Mouse (Mus musculus) liver, embryonic 11.5 days (tissue): ENCODE results near the gene Atg5. TPM values are rescaled to one million over a fixed set of nuclear protein-coding genes. Genes with fewer than 3 reads are reported as not detected.
A peak's percentile ranks its signal among the peaks of the same experiment; 100 is the strongest.

Experiments used
- ATAC-seq: fragments of 200-750 bp; cut with Nextera tagmentation; replicated peaks from 2 replicates; pipeline ENCODE4 v1.8.0; 2017; ENCODE audit warnings: moderate number of reproducible peaks, mild to moderate bottlenecking, moderate TSS enrichment, moderate library complexity; ENCODE audit not compliant: low FRiP score
- DNase-seq: peaks from one replicate; pipeline ENCODE4 v3.0.0-alpha.2; 2017; ENCODE audit warnings: low spot score
- H3K27ac ChIP-seq: fragments of 300-500 bp; sonication (generic); 2 replicates; pipeline ENCODE4 v1.5.1; 2014; ENCODE audit warnings: mild to moderate bottlenecking, low read depth, low read length, control low read depth
- H3K27me3 ChIP-seq: fragments of 300-500 bp; sonication (generic); replicated peaks from 2 replicates; pipeline ENCODE4 v1.6.1; 2014; ENCODE audit warnings: low read length, mixed read lengths; ENCODE audit not compliant: control insufficient read depth, insufficient read depth
- H3K36me3 ChIP-seq: fragments of 300-500 bp; sonication (generic); 2 replicates; pipeline ENCODE4 v1.6.1; 2014; ENCODE audit warnings: mild to moderate bottlenecking, low read length, moderate library complexity, mixed read lengths; ENCODE audit not compliant: control insufficient read depth, insufficient read depth
- H3K4me1 ChIP-seq: fragments of 300-500 bp; sonication (generic); replicated peaks from 2 replicates; pipeline ENCODE4 v1.6.1; 2014; ENCODE audit warnings: low read length, mixed read lengths; ENCODE audit not compliant: control insufficient read depth, insufficient read depth
- H3K4me2 ChIP-seq: fragments of 300-500 bp; sonication (generic); 2 replicates; pipeline ENCODE4 v1.6.1; 2014; ENCODE audit warnings: mild to moderate bottlenecking, control low read depth, moderate library complexity
- H3K4me3 ChIP-seq: fragments of 300-500 bp; sonication (generic); 2 replicates; pipeline ENCODE4 v1.5.1; 2014; ENCODE audit warnings: low read depth, low read length, control low read depth
- H3K9ac ChIP-seq: fragments of 300-500 bp; sonication (generic); 2 replicates; pipeline ENCODE4 v1.6.1; 2014; ENCODE audit warnings: low read depth, low read length, control low read depth
- H3K9me3 ChIP-seq: fragments of 300-500 bp; sonication (generic); 2 replicates; pipeline ENCODE4 v1.6.1; 2016; ENCODE audit warnings: low read length, inconsistent platforms, mixed read lengths; ENCODE audit not compliant: control insufficient read depth
- WGBS: fragments of 180-500 bp; shearing (Covaris S2); extraction: QIAGEN DNeasy Blood & Tissue Kit; methylation state at CpG from one replicate; pipeline ENCODE4 v1.1.7; 2014; 5-methylcytosine and 5-hydroxymethylcytosine counted together
- polyA plus RNA-seq: library from polyadenylated mRNA; unstranded; fragments of >200 nt; fragmentation: Nextera tagmentation; extraction: Ambion mirVana; gene quantifications from 2 replicates; pipeline ENCODE4 v1.2.1, GENCODE M21; 2014

Gene Atg5
- polyA plus RNA-seq, 1 experiment from 2014 or later, result 41.2 TPM

DNA sequence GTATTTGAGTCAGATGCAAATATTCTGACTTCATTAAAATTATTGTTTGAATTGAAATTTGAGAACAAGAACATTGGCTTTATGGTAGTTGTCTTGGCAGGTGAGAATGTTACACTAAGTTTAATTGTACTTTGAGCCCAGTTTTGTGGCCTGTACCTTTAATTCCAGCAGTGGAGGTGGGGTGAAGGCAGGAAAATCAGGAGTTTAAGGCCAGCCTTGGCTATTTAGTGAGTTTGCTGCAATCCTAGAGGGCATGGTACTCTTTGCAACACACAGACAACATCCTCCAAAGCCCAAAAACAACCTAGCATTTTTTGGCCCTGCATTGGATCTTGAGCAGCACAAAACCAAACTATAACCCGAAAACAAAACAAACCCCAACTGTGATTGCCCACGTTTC, 1.1 kb downstream of the Atg5 start:
- Histone ChIP-seq H3K9ac (peak overlapping the region; percentile 26), H3K4me1 (peaks cover 15% of the 10 kb centered on the region), H3K9me3 (no peaks in the 10 kb centered on the region), H3K4me2 (peak overlapping the region; percentile 71), H3K36me3 (no peaks in the 10 kb centered on the region), H3K27ac (no peak overlapping the region), H3K27me3 (no peaks in the 10 kb centered on the region), H3K4me3 (peak overlapping the region; percentile 85)
- DNase-seq, result no peak
- no peak for ATAC-seq
- 62% methylated on average over 2 of the region's 2 CpGs for WGBS

DNA sequence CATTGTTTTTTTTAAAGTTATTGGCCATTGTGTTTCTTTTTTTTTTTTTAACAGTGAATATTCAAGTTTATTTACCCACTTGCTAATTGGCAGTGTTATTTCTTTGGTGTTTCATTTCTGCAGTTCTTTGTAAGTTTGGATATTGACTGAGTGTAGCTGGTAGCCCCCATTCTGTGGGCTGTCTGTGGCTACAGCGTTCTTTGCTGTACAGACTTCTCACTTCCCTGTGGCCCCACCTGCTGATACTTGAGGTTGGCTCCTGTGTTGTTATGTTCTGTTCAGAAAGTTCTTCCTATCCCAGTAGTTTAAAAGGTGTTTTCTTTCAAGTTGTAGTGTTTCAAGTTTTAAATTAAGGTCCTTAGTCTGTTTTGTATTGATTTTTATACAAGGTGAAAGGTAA, 14.2 kb downstream of the Atg5 start:
- H3K9me3 ChIP-seq, result no peaks in the 10 kb centered on the region
- no peaks in the 10 kb centered on the region for H3K27me3 ChIP-seq
- no peak for DNase-seq
- 75% methylated on average over 1 of the region's 1 CpGs for WGBS
- H3K27ac ChIP-seq, result no peak overlapping the region
- no peaks in the 10 kb centered on the region for H3K4me1 ChIP-seq
- H3K4me3 ChIP-seq, result no peak overlapping the region
- no peak overlapping the region for H3K4me2 ChIP-seq
- no peak overlapping the region for H3K9ac ChIP-seq
- no peak for ATAC-seq
- peaks cover 6% of the 10 kb centered on the region; the same call in 1 of the 2 replicates for H3K36me3 ChIP-seq

DNA sequence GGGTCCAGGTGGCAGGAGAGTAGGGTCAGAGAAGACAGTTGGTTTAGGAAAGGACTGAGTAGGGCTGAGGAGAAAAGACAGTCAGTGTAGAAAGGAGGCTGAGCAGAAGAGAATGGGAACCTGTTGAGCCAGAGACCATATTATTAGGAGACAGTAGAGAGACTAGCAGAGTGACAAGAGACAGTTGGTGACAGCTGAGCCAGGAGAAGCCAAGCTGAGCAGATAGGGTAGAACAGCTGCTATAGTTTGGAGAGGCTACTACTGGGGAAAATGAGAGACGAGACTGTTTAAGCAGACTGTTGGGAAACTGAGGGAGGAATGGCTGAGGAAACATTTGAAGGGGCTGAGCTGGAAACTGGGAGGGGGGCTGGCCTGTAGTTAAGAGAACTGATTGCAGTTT, 16.9 kb downstream of the Atg5 start:
- WGBS, result 70% methylated on average over 1 of the region's 1 CpGs
- Histone ChIP-seq H3K4me3 (no peak overlapping the region), H3K27me3 (no peaks in the 10 kb centered on the region), H3K36me3 (peaks cover 6% of the 10 kb centered on the region; the same call in 1 of the 2 replicates), H3K4me2 (no peak overlapping the region), H3K27ac (no peak overlapping the region), H3K4me1 (no peaks in the 10 kb centered on the region), H3K9me3 (no peaks in the 10 kb centered on the region), H3K9ac (no peak overlapping the region)
- no peak for ATAC-seq
- DNase-seq, result no peak

DNA sequence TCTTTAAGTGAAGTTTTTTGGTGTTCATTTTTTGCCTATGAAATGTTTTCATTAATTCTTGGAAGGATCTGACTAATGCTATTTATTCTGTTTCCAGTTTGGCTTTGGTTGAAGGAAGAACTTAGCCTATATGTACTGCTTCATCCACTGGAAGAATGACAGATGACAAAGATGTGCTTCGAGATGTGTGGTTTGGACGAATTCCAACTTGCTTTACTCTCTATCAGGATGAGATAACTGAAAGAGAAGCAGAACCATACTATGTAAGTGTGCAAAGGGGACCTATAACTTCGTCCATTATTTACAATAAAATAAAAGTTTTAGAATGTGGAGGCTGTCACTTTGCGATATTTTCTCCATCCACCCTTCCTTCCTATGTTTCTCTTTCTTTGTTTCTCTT, 17.8 kb downstream of the Atg5 start:
- Histone ChIP-seq H3K4me1 (no peaks in the 10 kb centered on the region), H3K4me3 (no peak overlapping the region), H3K9ac (no peak overlapping the region), H3K36me3 (peaks cover 8% of the 10 kb centered on the region; the same call in 1 of the 2 replicates), H3K9me3 (no peaks in the 10 kb centered on the region), H3K4me2 (no peak overlapping the region), H3K27me3 (no peaks in the 10 kb centered on the region), H3K27ac (no peak overlapping the region)
- no peak for DNase-seq
- no peak for ATAC-seq
- WGBS, result 78% methylated on average over 4 of the region's 4 CpGs

DNA sequence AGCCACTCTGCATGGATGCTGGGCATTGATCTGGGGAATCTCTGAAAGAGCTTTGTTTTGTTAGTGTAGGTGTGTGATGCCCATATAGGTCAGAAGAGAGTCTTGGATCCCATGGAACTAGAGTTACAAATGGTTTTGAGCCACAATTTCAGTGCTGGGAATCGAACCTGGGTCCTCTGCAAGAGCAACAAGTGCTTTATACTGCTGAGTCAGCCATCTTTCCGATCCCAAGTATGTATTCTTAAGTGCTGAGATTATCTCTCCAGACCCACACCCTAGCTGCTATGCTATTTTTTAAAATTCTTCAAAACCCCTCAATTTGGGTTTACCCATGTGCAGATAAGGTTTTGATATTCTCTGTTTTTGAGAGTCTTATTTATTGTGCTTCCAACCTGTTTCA, 22.7 kb downstream of the Atg5 start:
- ATAC-seq (no peak), DNase-seq (no peak)
- peaks cover 8% of the 10 kb centered on the region; the same call in 1 of the 2 replicates for H3K36me3 ChIP-seq
- no peaks in the 10 kb centered on the region for H3K4me1 ChIP-seq
- no peaks in the 10 kb centered on the region for H3K27me3 ChIP-seq
- no peak overlapping the region for H3K4me3 ChIP-seq
- H3K9ac ChIP-seq, result no peak overlapping the region
- WGBS, result 84% methylated on average over 2 of the region's 2 CpGs
- no peaks in the 10 kb centered on the region for H3K9me3 ChIP-seq
- no peak overlapping the region for H3K27ac ChIP-seq
- no peak overlapping the region for H3K4me2 ChIP-seq

DNA sequence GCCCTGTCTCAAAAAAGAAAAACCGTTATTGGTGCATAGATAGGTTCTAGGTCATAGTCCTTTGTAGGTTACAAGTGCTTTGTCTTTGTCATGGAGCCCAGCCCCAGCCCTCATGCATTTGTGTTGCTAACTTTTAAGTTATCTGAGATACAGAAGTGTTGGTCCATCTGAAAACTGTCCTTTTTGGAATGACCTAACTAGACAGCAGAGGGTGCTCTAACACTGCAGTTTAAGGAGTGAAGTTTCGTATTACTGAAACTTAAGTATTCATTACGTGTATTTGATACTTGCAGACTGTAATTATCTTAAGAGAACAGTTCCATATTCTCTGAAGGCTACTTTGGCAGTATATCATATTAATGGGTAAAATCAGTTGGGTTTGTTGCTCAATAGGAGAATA, 24.0 kb downstream of the Atg5 start:
- no peak overlapping the region for H3K4me2 ChIP-seq
- DNase-seq (no peak), ATAC-seq (no peak)
- no peak overlapping the region for H3K4me3 ChIP-seq
- H3K9me3 ChIP-seq, result no peaks in the 10 kb centered on the region
- H3K27ac ChIP-seq, result no peak overlapping the region
- no peaks in the 10 kb centered on the region for H3K4me1 ChIP-seq
- H3K9ac ChIP-seq, result no peak overlapping the region
- H3K27me3 ChIP-seq, result no peaks in the 10 kb centered on the region
- H3K36me3 ChIP-seq, result 0 out of 2 replicates have a peak, but pooled peaks cover 2% of the 10 kb centered on the region
- 67% methylated on average over 3 of the region's 3 CpGs for whole genome bisulfite sequencing

DNA sequence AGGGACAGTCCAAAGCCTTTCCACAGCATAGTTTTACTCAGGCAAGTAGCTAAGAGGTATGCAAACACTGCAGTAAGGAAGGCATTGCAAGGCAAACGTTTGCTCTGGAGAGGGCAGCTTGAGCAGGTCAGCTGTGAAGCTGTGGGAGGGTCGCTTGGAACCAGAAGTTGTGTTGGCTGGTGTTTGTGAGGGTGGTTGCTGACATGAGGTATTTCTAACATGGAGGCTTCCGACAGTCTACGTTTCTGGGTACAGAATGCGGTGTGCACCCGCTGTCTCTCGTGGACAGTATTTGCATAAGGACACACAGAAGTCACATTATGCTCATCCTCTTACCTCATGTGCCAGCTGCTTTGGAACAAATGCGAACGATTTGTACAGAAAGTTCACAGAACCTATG, 31.0 kb downstream of the Atg5 start:
- no peak for DNase-seq
- H3K9ac ChIP-seq, result no peak overlapping the region
- no peak overlapping the region for H3K4me3 ChIP-seq
- no peak overlapping the region for H3K27ac ChIP-seq
- peaks cover 2% of the 10 kb centered on the region; the same call in 1 of the 2 replicates for H3K36me3 ChIP-seq
- no peaks in the 10 kb centered on the region for H3K9me3 ChIP-seq
- H3K4me2 ChIP-seq, result no peak overlapping the region
- H3K27me3 ChIP-seq, result no peaks in the 10 kb centered on the region
- H3K4me1 ChIP-seq, result no peaks in the 10 kb centered on the region
- WGBS, result 81% methylated on average over 9 of the region's 9 CpGs
- no peak for ATAC-seq

DNA sequence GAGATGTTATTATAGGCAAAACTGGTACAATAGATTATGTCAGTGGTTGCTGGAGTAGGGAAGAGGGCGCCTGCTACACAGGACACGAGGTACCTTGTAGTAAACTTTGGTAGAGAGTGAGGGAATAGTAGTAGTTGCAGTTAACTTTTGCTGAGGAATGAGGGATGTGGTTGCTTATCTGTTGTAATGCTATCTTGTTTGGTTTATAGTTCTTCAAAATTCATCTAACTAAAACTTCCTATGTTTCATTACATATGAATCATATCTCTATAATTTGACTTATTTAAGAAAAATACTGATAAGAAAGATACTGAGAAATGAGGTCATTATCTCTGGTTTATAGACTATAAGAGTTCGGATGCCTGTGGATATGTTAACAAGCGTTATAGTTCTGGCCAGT, 31.9 kb downstream of the Atg5 start:
- H3K27me3 ChIP-seq, result no peaks in the 10 kb centered on the region
- DNase-seq (no peak), ATAC-seq (no peak)
- no peak overlapping the region for H3K4me3 ChIP-seq
- 79% methylated on average over 4 of the region's 4 CpGs for WGBS
- H3K9me3 ChIP-seq, result no peaks in the 10 kb centered on the region
- peaks cover 5% of the 10 kb centered on the region; the same call in 1 of the 2 replicates for H3K36me3 ChIP-seq
- no peak overlapping the region for H3K27ac ChIP-seq
- no peak overlapping the region for H3K9ac ChIP-seq
- no peak overlapping the region for H3K4me2 ChIP-seq
- no peaks in the 10 kb centered on the region for H3K4me1 ChIP-seq

DNA sequence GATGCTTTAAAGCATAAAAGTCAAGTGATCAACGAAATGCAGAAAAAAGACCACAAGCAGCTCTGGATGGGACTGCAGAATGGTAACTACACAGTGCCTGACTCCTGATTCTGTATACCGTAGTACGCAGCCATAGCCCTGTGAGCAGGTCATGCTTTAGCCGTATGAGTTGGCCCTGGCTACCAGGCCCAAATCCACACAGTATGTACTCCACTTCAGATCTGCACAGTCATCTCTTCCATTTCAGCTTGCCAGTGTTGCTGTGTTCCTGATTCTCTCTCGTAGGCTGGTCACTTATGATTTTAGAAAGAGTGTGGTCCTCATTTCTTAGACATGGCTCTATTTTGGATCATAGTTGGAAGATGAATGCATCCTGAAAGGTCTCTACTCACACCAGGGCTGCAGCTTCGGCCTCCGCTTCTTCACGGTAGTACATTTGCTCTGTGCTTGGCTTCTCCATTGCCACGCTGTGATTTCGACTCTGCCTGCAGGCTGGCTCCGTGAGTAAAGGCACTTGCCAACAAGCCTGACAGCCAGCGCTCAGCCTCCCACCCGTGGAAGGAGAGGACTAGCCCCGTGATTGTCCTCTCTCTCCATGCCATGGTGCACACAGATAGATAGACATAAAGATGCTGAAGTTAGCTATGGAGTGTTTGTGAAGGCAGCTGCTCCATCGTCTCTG, 35.6 kb downstream of the Atg5 start:
- H3K9me3 ChIP-seq, result no peaks in the 10 kb centered on the region
- 91% methylated on average over 15 of the region's 15 CpGs for WGBS
- H3K4me1 ChIP-seq, result no peaks in the 10 kb centered on the region
- H3K27me3 ChIP-seq, result no peaks in the 10 kb centered on the region
- no peak overlapping the region for H3K4me3 ChIP-seq
- H3K36me3 ChIP-seq, result peaks cover 5% of the 10 kb centered on the region; the same call in 1 of the 2 replicates
- ATAC-seq (no peak), DNase-seq (no peak)
- no peak overlapping the region for H3K4me2 ChIP-seq
- no peak overlapping the region for H3K27ac ChIP-seq
- H3K9ac ChIP-seq, result no peak overlapping the region
